Mouse (Mus musculus): Measurements from ENCODE around the gene Cyp2b10. TPM values are rescaled to one million over a fixed set of nuclear protein-coding genes. Genes with fewer than 3 reads are reported as not detected.

Cyp2b10 gene
- total RNA-seq, 1 experiment from 2014 or later, result not detected

- no peak for ATAC-seq (replicated peaks; ENCODE audit: low read depth, poor library complexity, severe bottlenecking)
Measured at GRCm38 (mm10) chr7:25907380-25907779, 10.0 kb downstream of the Cyp2b10 start.

GRCm38 (mm10) chr7:25910046-25910445 lies 12.6 kb downstream of the Cyp2b10 start:
- ATAC-seq (replicated peaks; ENCODE audit: low read depth, poor library complexity, severe bottlenecking), result no peak

GRCm38 (mm10) chr7:25916116-25916515 lies 18.7 kb downstream of the Cyp2b10 start:
- ATAC-seq (replicated peaks; ENCODE audit: low read depth, poor library complexity, severe bottlenecking), result no peak

GRCm38 (mm10) chr7:25917271-25917670 lies 19.9 kb downstream of the Cyp2b10 start:
- peak; percentile 50; the same call in 1 of the 2 replicates for ATAC-seq (replicated peaks; ENCODE audit: low read depth, poor library complexity, severe bottlenecking)

GRCm38 (mm10) chr7:25919467-25919866 lies 22.0 kb downstream of the Cyp2b10 start:
- ATAC-seq (replicated peaks; ENCODE audit: low read depth, poor library complexity, severe bottlenecking), result no peak

GRCm38 (mm10) chr7:25945274-25945673 lies 47.9 kb downstream of the Cyp2b10 start:
- ATAC-seq (replicated peaks; ENCODE audit: low read depth, poor library complexity, severe bottlenecking), result no peak

Other genes starting within 250 kb of the Cyp2b10 start
- 41.1 and 43.8 TPM in 2 replicates for gene Bckdha, start 238.6 kb upstream of the Cyp2b10 start, total RNA-seq (2017)
- 55.1 and 57.4 TPM in 2 replicates for gene Exosc5, start 238.5 kb upstream of the Cyp2b10 start, total RNA-seq (2017)
- gene Tmem91, start 222.5 kb upstream of the Cyp2b10 start, total RNA-seq (2017), result 0.46 and 0.87 TPM in 2 replicates
- 39.3 and 60.3 TPM in 2 replicates for gene B9d2, start 216.8 kb upstream of the Cyp2b10 start, total RNA-seq (2017)
- 47.9 and 84.6 TPM in 2 replicates for gene Tgfb1, start 210.6 kb upstream of the Cyp2b10 start, total RNA-seq (2017)
- 11.9 and 17.5 TPM in 2 replicates for gene Ccdc97, start 178.5 kb upstream of the Cyp2b10 start, total RNA-seq (2017)
- gene Hnrnpul1, start 142.9 kb upstream of the Cyp2b10 start, total RNA-seq (2017), result 128 and 173 TPM in 2 replicates
- 0.96 and 4.0 TPM in 2 replicates for gene Axl, start 108.9 kb upstream of the Cyp2b10 start, total RNA-seq (2017)
- gene Cyp2s1, start 80.7 kb upstream of the Cyp2b10 start, total RNA-seq (2017), result 0.27 and 0.29 TPM in 2 replicates
- gene Cyp2b13, start 163.9 kb downstream of the Cyp2b10 start, total RNA-seq (2017), result not detected in 2 replicates

Data from common myeloid progenitor, adult 5-6 weeks (primary cell).